Mouse (Mus musculus) kidney, postnatal 4 days (tissue): ENCODE results near the gene Tnrc6b.
"Not testable (repeated sequence)": the region's sequence is repeated elsewhere in the genome, so short reads cannot be mapped to it uniquely, and the experiment has no call there.

Experiments
- DNase-seq, 2 experiments: peaks; one replicate each; pipeline ENCODE4 v3.0.0; 2021; ENCODE audit warnings: mixed read lengths in 2 of 2

Tnrc6b gene

DNA sequence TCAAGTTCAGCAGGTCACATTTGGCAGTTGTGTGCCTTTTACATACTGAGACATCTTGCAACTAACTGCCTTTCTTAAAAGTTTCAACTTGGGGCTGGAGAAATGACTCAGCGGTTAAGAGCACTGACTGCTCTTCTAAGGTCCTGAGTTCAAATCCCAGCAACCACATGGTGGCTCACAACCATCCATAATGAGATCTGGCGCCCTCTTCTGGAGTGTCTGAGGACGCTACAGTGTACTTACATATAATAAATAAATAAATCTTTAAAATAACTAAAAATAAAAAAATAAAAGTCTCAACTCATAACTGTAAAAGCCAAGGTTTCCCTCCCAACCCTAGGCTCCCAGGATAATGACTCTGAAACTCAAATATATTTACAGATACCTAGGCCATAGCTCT is 141.4 kb downstream of the Tnrc6b start:
- not testable (repeated sequence) for DNase-seq

DNA sequence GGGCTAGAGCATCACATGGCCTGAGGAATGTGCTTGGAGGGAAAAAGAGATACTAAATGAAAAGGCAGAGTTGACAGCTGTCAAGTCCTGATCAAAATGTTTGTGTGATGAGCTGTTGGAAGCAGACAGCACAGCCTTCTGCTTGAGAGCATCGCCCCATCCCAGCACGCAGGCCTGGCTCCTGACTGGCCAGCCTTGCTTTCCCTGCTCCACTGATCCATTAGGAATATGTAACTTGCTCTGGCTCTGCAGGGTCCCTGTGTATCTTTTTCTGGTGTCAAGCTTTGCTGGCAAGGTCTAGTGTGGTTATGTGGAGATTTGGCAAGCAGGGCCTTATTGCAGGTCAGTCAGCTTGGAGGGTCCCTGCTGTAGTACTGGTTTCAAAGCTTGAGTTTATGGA is 148.3 kb downstream of the Tnrc6b start:
- DNase-seq = no peak

DNA sequence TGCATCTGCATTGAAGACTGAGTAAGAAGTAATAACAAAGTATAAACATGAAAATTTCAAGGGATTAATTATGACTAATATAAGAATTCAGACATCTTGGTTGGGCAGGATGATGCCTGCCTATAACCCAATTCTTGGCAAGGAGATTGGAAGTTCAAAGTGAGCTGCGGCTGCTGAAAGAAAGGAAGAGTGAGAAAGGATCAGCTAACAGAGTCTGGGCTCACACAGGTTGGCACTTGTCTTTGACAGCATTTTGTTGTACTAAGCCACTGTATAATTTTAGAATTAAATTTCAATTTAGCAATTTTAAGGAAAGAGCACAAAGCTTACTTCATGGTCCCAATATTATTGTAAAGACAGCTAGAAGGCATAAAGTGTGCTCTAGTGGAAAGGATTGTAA is 150.2 kb downstream of the Tnrc6b start:
- DNase-seq = no peak

DNA sequence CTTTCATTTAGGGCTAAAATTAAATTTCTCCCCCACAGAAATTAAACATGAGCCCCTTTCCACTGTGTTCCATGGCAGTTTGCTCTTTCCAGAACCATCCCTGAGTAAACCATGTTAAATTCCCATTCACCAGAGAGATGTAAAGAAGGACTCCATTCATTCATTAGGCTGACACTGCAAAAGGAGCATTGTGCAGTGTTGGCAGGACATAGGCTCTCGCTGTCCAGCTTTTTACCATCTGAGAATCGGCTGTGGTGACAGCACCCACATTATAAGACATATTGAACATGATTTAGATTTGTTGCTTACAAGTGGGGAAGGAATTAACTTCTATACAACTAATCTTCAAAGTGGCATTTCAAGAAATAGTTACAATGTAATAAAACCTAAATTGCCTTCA is 150.9 kb downstream of the Tnrc6b start:
- no peak for DNase-seq

DNA sequence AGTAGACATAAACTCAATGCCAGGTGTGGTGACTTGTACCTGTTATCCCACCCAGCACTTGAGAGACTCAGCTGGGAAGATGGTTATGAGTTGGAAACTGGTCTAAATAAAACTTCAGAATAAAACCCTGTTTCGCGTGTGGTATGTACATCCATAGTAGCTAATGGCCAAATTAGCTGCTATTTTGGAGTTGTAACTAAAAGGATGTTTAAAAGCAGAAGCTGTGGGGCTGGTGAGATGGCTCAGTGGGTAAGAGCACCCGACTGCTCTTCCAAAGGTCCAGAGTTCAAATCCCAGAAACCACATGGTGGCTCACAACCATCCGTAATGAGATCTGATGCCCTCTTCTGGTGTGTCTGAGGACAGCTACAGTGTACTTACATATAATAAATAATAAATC is 157.5 kb downstream of the Tnrc6b start:
- DNase-seq = not testable (repeated sequence)

DNA sequence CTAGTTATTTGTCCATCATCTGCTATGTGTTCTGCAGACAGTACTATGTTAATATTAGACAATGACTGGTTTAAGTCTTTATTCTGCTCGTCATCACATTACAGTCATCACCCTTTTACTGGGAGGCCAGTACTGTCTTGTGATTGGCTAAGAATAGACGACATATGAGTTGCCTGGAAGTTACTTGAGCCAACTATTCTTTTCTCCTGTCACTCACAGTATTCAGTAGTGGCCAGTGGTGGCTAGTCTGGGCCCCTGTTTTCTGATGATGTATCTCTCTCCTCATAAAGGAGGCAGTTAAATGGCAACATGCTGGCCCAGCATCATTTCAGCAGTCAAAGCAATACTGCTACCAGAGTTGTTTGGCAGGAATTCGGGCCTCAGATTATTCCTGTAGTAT is 163.6 kb downstream of the Tnrc6b start:
- DNase-seq = no peak

DNA sequence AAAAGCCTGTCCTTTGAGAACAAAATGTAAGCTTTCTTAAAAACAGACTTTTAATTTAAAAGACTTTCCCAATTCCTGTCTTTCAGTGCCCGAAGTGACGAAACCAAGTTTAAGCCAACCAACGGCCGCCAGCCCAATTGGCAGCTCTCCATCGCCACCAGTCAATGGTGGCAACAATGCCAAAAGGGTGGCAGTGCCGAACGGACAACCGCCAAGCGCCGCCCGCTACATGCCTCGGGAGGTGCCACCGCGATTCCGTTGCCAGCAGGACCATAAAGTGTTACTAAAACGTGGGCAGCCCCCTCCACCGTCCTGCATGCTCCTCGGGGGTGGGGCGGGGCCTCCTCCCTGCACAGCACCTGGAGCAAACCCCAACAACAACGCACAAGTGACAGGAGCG is 165.1 kb downstream of the Tnrc6b start:
- DNase-seq = peak in 1 of 2 experiments; percentile 9

DNA sequence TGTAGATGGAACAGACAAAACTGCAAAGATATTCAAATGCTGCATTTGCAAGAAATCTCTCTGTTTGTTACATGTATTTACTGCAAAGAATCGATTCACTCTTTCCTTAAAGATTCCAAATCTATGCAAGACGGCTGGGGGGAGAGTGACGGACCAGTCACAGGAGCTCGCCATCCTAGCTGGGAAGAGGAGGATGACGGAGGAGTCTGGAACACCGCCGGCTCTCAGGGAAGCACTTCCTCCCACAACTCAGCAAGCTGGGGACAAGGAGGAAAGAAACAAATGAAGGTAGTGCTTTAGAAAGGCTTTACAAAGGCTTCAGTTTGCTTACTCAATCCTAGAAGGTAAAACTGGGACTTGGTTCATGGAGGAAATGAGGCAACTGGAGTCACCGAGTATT is 173.0 kb downstream of the Tnrc6b start:
- no peak for DNase-seq

DNA sequence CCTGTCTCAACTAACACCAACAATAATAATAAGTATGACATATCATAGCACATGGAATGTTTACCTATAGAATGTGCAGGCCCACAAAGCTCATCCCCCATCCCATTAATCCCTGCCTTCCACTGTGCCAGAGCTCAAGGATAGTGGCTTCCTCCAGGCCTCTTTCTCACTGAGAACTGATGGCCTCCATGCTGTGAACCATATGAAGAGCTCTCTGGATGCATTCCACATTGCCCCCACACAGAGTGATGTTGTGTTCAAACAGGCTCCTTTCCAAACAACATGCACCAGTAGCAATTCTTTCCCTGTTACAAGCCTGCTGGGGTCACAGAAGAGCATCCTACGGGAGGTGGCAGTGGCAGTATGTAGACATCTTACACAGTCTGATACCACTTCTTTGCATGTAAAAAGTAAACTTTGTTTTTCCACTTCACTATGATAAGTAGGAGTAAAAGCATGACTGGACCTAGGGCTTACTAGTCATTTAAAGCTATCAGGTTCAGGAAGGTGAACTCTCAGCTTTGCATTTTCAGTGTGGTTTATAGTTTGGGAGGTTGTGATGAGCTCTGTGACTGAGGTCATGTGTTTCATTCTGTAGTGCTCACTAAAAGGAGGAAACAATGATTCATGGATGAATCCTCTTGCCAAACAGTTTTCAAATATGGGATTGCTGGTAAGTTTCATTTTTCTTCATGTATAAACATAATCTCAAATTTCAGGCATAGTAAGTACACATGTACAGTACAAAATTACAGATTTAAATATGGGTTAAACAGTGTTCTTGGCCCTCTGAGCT is 175.4 kb downstream of the Tnrc6b start:
- DNase-seq = no peak

DNA sequence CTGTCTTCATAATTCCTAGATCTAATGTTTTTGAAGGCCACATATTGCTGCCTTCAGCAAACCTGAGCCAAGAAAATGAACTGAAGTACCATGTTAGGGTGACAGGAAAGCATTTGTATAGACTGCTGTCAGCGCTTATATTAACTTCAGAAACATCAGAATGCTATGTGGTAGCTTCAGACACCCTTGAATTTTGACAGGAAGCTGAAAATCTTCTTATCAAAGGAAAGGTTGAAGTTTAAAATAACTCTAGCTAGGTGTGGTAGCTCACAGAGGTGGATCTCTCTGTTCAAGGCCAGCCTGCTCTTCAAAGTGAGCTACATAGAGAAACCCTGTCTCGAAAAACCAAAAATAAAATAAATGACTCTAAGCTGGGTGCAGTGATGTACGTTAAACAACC is 181.2 kb downstream of the Tnrc6b start:
- no peak for DNase-seq

DNA sequence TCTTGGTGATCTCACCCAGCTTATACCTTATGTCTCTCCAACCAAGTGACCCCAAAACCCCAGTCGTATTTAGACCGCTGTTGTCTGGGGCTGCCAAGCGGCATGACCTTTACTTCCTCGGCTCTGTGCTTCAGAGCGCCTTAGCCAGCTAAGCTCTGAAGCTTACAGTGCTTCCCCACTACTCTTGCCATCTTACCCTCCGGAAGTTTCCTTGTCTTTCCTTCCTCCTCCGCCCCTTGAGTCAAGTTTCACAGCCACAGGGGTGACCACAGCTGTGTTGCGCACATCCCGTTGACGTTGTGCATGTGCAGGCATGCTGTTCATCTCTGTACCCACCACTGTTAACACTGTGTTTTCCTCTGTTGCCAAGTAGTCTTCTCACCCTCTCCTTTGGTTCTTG is 185.6 kb downstream of the Tnrc6b start:
- no peak for DNase-seq

DNA sequence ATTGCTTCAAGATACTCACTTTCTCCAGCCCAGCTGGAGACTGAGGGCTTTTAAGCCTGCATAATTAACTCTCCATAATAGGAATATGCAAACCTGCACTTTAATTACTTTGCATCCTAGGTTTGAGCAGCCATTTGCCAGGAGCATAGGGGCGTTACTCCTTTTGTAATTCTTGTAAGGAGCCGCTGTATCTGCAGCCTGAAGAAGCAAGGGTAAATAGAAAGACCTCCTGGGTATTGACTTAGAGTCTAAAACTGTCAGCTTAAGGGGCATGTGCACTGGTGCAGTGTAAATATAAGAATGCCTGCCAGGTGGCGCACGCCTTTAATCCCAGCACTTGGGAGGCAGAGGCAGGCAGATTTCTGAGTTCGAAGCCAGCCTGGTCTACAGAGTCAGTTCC is 186.8 kb downstream of the Tnrc6b start:
- DNase-seq = no peak

DNA sequence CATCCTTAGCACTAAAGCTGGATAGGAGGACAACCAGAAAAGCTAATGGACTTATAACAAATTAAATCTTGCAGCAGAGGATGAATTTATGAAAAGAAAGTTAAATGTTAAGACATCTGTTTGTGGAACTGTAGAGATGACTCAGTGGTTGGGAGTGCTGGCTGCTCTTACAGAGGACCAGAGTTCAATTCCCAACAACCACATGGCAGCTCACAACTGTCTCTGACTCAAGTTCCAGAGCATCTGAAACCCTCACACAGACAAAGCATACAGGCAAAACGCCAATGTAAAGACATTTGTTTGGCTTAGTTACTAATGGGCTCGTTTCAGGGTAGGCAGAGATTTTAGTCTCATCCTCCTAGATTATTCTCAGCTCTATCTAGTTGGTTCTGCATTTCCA is 188.7 kb downstream of the Tnrc6b start:
- no peak for DNase-seq

DNA sequence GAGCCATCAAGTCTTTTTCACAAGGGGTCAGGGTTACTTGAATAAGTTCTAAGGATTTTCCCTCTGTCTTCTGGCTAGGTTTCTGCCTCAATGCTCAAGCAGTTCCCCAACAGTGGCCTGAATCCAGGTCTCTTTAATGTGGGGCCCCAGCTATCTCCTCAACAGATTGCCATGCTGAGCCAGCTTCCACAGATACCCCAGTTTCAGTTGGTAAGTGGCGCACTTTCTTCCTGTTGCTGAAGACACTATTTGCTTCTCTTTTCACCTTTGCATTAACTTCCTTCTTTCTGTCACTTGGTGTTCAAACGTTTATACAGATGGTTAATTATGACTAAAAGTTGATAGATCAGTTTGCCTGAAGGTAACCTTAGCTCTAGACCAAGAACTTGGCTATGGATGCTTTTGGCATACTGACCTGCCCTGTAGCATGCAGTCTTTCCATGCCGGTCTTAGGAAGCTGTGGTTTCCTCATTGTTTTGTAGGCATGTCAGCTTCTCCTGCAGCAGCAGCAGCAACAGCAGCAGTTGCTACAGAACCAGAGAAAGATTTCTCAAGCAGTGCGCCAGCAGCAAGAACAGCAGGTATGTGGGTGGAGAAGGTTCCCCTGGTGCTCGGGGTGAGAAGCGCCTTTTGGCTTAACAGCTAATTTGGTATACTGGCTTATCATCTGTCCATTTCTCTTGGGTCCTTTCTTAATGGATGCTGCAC is 190.8 kb downstream of the Tnrc6b start:
- DNase-seq = no peak

DNA sequence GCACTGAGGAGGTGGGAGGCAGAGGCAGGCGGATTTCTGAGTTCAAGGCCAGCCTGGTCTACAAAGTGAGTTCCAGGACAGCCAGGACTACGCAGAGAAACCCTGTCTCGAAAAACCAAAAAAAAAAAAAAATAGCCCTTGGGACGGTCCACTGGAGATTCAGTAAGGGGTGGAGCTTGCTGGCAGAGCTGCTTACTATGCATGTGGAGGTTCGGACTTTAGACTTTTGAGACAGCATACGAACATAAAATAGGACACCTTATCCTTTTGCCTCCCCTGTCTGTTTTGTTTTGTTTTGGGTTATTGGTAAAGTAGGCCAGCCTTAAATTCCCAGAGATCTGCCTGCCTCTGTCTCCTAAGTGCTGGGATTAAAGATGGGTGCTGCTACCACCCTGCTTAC is 193.7 kb downstream of the Tnrc6b start:
- DNase-seq = not testable (repeated sequence)

DNA sequence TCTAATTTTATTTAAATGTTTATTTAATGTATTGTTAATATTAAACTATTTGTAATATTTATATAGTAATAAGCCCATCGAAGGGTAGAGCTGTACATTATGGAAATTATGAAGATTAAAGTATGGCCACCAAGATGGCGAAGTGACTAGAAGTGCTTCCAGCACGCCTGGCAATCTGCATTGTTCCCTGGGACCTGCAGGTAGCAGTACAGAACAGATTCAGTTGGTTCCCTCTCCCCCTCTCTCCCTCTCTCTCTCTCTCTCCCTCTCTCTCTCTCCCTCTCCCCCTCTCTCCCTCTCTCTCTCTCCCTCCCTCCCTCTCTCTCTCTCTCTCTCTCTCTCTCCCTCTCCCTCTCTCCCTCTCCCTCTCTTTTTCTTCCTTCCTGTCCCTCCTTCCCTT is 199.1 kb downstream of the Tnrc6b start:
- no peak for DNase-seq

DNA sequence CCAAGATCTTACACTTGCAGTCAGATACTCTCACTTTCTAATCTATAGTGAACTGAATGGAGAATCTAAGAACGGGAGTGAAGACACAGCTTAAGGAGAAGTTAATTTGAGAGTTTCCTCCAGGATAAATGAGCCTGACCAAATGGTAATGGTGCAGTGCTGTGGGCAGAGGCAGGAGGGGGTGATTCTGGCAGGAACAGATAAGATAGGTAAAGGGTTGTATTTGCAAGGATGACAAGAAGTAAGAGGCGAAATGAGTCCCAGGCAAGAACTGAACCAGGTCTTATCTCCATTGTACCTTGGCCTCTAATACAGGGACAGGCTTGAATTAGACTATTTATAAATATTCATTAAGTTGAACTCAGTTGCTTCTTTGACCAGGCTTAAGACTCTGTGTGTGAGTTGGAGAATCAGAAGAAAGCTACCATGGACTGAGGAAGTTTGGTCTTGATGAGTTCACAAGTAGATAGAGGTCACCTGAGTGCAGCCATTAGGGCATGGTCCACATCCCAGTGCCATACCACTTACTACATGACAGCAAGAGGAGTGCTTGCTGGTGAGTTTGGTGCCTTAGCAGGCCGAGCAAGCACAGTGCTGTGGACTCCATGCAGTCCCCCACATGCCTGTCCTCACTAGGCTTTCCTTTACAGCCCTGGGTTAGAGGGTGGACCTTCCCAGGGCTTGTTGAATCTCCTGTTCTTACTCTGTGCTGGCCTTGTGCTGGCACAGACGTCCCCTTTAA is 199.8 kb downstream of the Tnrc6b start:
- no peak for DNase-seq

DNA sequence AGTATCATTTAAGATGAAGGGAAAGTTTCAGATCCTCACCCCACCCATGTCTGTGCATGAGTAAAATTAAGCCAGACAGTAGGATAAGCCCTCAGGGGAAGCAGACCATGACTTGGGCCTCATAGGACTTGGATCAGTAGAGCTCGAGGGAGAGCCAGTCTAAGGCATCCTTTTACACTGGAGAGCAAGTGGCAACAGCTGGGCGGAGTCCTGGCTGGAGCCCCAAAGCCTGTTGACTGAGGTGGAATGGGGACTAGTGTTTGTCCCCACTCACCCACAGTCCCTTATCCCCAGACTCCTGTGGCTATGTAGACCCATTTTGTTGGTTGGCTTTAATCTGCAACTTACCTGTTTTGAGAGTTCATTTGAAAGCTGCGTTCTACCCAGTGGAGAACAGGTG is 201.1 kb downstream of the Tnrc6b start:
- DNase-seq = no peak

DNA sequence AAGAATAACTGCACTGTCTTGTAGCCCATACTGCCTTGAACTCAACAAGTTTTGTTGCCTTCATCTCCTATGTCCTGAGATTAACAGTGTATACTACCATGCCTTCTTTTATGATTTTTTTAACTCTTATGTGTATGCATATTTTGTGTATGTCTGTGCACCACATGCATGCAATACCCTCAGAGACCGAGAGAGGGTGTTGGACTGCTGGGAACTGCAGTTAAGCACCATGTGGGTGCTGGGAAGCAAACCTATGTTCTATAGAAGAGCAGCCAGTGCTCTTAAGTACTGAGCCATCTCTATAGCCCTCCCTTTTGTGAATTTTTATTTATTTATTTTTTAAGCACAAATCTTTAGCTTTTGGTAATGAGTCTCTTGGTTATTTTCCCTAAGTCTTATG is 202.7 kb downstream of the Tnrc6b start:
- no peak for DNase-seq

DNA sequence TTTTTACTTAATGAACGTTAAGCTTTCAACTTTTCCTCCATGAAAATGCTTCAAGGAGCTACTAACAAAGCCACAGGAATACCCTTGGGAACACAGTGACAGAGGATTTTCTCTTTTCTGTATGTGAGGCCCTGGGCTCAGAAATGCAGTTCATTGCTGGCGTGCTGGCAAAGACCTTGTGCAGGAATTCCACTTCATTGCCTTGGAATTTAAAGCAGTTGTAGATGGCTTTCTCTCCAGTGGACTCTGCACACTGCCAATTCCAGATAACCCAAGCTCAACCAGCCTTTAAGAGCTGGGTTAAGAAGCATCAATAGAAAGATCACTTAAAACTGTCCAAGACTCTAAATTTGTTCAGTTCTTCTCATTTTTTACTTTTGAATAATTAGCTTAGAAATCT is 204.7 kb downstream of the Tnrc6b start:
- DNase-seq = peak; percentile 21 to 32

DNA sequence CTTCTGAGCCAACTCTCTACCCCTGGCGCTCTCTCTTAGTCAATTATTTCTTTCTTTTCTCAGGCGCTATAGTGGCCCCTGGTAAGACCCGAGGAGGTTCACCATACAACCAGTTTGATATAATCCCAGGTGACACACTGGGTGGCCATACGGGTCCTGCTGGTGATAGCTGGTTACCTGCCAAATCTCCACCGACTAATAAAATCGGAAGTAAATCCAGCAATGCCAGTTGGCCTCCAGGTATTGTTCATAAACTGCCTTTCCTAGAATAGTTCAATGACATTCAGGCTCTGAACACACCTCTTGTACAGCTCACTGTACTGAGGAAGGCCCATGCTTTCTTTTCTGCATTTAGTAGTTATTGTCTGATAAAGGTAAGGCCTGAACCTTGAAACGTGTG is 205.5 kb downstream of the Tnrc6b start:
- no peak for DNase-seq

DNA sequence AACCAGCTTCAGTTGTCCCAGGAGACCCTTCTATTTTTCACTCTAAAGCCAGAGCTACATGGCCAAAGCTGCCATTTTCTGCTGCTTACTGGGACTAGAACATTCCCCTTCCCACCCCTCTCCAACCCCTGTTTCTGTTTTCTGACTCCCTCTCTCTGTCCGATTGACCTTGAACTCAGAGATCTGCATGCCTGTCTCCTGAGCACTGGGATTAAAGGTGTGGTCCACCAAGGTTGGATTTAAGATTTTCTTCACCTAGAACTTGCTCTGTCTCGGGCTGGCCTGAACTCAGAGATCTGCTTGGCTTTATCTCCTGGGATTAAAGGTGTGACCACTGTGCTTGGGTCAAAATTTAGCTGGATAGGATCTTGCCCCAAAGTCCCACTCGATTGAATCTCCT is 209.2 kb downstream of the Tnrc6b start:
- no peak for DNase-seq

DNA sequence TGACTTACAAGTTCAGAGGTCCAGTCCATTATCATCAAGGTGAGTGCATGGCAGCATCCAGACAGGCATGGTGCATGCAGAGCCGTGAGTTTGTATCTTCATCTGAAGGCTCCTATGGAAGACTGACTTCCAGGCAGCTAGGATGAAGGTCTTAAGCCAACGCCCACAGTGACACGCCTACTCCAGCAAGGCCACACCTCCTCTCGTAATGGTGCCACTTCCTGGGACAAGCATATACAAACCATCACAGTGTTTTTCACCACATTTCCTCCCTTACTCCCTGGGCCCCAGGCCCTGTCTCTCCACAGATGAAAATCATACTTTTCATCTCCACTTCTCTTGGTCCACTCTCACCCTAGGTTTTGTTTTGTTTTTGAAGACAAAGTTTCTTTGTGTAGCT is 210.7 kb downstream of the Tnrc6b start:
- no peak for DNase-seq

DNA sequence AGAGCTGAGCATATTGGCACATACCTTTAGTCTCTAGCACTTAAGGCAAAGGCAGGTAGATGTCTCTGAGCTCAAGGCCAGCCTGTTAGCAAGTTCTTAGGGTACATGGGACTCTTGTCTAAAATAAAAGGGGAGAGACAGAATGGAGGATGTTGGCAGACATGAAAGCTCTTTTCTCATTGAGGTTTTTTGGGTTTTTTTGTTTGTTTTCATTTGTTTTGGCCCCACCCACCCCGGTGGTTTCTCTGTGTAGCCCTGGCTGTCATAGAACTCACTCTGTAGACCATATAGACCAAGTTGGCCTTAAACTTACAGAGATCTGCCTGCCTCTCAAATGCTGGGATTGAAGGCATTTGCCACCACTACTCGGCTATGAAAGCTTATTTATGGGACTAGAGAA is 213.1 kb downstream of the Tnrc6b start:
- DNase-seq = no peak
